Mouse (Mus musculus) midbrain, embryonic 12.5 days (tissue): ENCODE data around the gene Mettl27. TPM values are rescaled to one million over a fixed set of nuclear protein-coding genes. Genes with fewer than 3 reads are reported as not detected.
A peak's percentile ranks its signal among the peaks of the same experiment; 100 is the strongest.

ENCODE experiments used
- ATAC-seq: fragments of 200-750 bp; cut with Nextera tagmentation; 2 replicates; pipeline ENCODE4 v1.8.0; 2017; ENCODE audit warnings: low read depth, moderate TSS enrichment, moderate library complexity; ENCODE audit not compliant: low FRiP score
- H3K27ac ChIP-seq: fragments of 300-500 bp; sonication (generic); replicated peaks from 2 replicates; pipeline ENCODE4 v1.5.1; 2016; ENCODE audit warnings: mild to moderate bottlenecking
- H3K27me3 ChIP-seq: fragments of 300-500 bp; sonication (generic); 2 replicates; pipeline ENCODE4 v1.6.1; 2016; ENCODE audit warnings: mild to moderate bottlenecking
- H3K36me3 ChIP-seq: fragments of 300-500 bp; sonication (generic); 2 replicates; pipeline ENCODE4 v1.6.1; 2016
- H3K4me1 ChIP-seq: fragments of 300-500 bp; sonication (generic); 2 replicates; pipeline ENCODE4 v1.6.1; 2016
- H3K4me2 ChIP-seq: fragments of 300-500 bp; sonication (generic); replicated peaks from 2 replicates; pipeline ENCODE4 v1.6.1; 2016; ENCODE audit warnings: mild to moderate bottlenecking, moderate library complexity
- H3K4me3 ChIP-seq: fragments of 300-500 bp; sonication (generic); 2 replicates; pipeline ENCODE4 v1.5.1; 2016; ENCODE audit warnings: mild to moderate bottlenecking
- H3K9ac ChIP-seq: fragments of 300-500 bp; sonication (generic); replicated peaks from 2 replicates; pipeline ENCODE4 v1.6.1; 2016; ENCODE audit warnings: mild to moderate bottlenecking, moderate library complexity
- H3K9me3 ChIP-seq: fragments of 300-500 bp; sonication (generic); 2 replicates; pipeline ENCODE4 v1.6.1; 2016; ENCODE audit warnings: mild to moderate bottlenecking
- WGBS: fragments of 180-500 bp; shearing (Covaris S2); methylation state at CpG from one replicate; pipeline ENCODE4 v1.1.7; 2016; 5-methylcytosine and 5-hydroxymethylcytosine counted together
- polyA plus RNA-seq: library from polyadenylated mRNA; unstranded; fragments of >200 nt; fragmentation: Nextera tagmentation; extraction: Ambion mirVana; gene quantifications from 2 replicates; pipeline ENCODE4 v1.2.1, GENCODE M21; 2016

Gene Mettl27
- polyA plus RNA-seq, 1 experiment from 2014 or later = 9.5 TPM

DNA sequence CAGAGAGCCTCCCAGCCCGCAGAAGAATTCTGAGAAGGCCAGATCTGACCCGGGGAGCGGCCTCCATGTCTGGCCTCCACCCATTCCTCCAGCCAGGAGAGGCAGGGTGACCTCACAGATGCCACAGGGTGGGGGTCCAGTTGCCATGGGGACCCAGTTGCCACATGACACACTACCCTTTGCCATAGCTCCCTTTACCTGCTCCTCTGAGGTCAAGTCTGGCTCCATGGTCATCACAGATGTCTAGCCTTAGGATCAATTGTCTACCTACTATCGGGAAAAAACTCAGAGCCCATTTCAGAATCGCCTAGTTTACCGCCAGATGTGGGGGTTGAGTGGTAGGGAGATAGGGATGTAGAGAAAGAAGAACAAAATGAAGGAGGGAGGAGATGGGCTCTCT, 25.5 kb upstream of the Mettl27 start, which contains the start of gene Tmem270:
Gene Tmem270 (minus strand): TSS at position 101 of the 400 bp plus-strand sequence.
- no peak within 1 kb of the TSS for H3K9ac ChIP-seq
- H3K4me3 ChIP-seq = no peak within 1 kb of the TSS
- ATAC-seq = no peak
- WGBS = 73% methylated on average over 6 of the region's 6 CpGs
- H3K36me3 ChIP-seq = no peaks in the 10 kb centered on the region
- no peak within 1 kb of the TSS for H3K4me2 ChIP-seq
- H3K27ac ChIP-seq = no peak within 1 kb of the TSS
- no peaks in the 10 kb centered on the region for H3K9me3 ChIP-seq
- no peaks in the 10 kb centered on the region for H3K4me1 ChIP-seq
- no peaks in the 10 kb centered on the region for H3K27me3 ChIP-seq

DNA sequence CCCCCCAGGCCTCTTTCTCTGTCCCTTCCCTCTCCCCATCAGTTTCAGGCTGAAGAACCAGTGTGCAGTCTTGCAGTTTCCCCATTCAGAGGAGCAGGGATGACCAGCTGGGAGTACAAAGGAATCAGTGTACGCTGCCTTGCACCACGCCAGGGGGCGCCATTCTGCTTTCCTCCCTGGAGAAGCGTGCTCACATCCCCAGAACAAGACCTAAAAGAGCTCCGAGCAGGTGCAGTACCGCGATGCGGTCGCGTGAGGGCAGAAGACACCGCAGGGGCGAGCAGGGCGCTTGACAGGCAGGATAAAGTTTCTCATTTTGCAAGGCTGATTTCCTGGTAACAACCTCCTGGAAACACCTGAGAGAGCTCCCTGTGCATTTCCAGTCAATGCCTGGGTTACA, 25.0 kb upstream of the Mettl27 start:
- Histone ChIP-seq H3K4me1 (no peaks in the 10 kb centered on the region), H3K27ac (no peak overlapping the region), H3K9me3 (no peaks in the 10 kb centered on the region), H3K9ac (no peak overlapping the region), H3K4me3 (no peak overlapping the region), H3K27me3 (no peaks in the 10 kb centered on the region), H3K36me3 (no peaks in the 10 kb centered on the region), H3K4me2 (no peak overlapping the region)
- WGBS = 1% methylated on average over 13 of the region's 13 CpGs
- 0 out of 2 replicates have a peak, but pooled peaks have one; percentile 75 for ATAC-seq

DNA sequence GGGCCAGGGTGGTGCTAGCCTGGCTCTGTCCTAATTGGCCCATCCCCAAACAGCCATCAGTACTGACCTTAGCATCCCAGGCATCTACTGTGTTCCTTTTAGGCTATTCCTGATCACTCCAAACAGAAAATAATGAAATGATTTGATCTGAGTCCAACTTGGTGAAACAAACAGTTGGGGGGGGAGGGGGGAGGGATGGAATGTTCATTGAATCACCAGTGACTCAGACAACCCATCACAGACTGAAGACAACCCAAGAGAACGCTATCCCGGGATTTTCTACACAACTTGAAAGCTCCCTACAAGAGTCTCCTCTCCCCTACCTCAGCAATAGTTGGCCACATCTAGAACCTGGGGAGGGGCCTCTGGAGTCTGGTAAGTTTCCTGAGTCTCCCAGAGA, 20.3 kb upstream of the Mettl27 start:
- Histone ChIP-seq H3K9ac (no peak overlapping the region), H3K4me3 (no peak overlapping the region), H3K4me2 (no peak overlapping the region), H3K4me1 (no peaks in the 10 kb centered on the region), H3K27me3 (no peaks in the 10 kb centered on the region), H3K27ac (no peak overlapping the region), H3K36me3 (no peaks in the 10 kb centered on the region), H3K9me3 (no peaks in the 10 kb centered on the region)
- 92% methylated on average over 2 of the region's 2 CpGs for WGBS
- no peak for ATAC-seq

DNA sequence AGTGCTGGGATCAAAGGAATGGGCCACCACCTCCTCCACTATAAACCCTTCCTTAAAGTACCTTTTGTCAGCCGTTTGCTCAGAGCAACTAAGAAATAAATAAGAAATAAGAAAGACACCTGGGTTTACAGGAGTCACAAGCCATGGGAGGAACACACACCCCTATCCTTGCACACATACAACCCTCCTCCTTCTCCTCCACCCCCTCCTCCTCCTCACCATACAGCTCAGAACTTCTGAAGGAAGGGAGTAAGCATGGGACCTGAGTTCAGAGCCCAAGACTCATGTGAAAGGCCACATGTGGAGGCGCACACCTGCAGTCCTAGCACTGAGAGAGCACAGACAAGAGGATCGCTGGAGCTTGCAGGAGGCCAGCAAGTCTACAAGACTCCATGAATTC, 18.8 kb upstream of the Mettl27 start:
- no peaks in the 10 kb centered on the region for H3K36me3 ChIP-seq
- ATAC-seq = no peak
- H3K4me2 ChIP-seq = no peak overlapping the region
- no peak overlapping the region for H3K27ac ChIP-seq
- no peaks in the 10 kb centered on the region for H3K4me1 ChIP-seq
- H3K4me3 ChIP-seq = no peak overlapping the region
- 75% methylated on average over 3 of the region's 3 CpGs for WGBS
- no peaks in the 10 kb centered on the region for H3K27me3 ChIP-seq
- peaks cover 5% of the 10 kb centered on the region; the same call in 1 of the 2 replicates for H3K9me3 ChIP-seq
- H3K9ac ChIP-seq = no peak overlapping the region

DNA sequence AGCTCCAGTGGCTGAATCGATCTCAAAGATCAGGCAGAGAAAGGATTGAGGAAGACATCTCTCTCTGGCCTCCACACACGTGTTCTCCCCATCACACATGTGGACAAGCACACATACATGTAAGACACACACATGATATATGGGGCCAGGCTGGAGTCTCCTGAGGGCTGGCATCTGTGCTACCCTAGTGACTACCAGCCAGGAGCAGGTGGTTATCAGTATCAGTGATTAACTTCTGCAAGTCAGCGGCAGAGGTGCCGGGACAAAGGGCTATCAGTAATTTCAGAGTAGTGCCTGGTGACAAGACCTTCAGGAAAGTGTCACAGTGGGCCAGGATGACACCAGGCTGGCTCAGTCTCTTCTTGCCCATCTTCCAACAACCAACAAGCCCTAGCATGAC, 18.4 kb upstream of the Mettl27 start:
- Histone ChIP-seq H3K27ac (no peak overlapping the region), H3K4me2 (no peak overlapping the region), H3K9ac (no peak overlapping the region), H3K9me3 (peaks cover 5% of the 10 kb centered on the region; the same call in 1 of the 2 replicates), H3K4me3 (no peak overlapping the region), H3K4me1 (no peaks in the 10 kb centered on the region), H3K27me3 (no peaks in the 10 kb centered on the region), H3K36me3 (no peaks in the 10 kb centered on the region)
- WGBS = 86% methylated on average over 4 of the region's 4 CpGs
- ATAC-seq = no peak

DNA sequence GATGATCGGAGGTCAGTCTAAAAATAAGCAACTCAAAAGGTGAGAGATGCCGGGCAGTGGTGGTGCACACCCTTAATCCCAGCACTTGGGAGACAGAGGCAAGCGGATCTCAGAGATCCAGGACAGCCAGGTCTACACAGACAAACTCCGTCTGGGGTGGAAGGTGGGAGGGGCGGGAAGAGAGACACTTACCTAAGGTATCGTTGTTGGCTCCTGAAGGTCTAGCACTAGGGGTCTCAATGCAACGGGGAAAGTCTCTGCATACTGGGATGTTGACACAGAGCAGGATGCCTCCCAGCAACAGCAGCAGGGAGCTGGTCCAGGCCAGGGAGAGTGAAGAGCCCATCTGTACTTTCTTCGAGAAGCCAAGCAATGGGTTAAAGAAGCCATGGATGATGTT, 17.7 kb upstream of the Mettl27 start:
- Histone ChIP-seq H3K4me1 (no peaks in the 10 kb centered on the region), H3K27me3 (no peaks in the 10 kb centered on the region), H3K9ac (no peak overlapping the region), H3K9me3 (peaks cover 5% of the 10 kb centered on the region; the same call in 1 of the 2 replicates), H3K4me2 (no peak overlapping the region), H3K4me3 (no peak overlapping the region), H3K27ac (no peak overlapping the region), H3K36me3 (no peaks in the 10 kb centered on the region)
- WGBS = 82% methylated on average over 8 of the region's 8 CpGs
- no peak for ATAC-seq

DNA sequence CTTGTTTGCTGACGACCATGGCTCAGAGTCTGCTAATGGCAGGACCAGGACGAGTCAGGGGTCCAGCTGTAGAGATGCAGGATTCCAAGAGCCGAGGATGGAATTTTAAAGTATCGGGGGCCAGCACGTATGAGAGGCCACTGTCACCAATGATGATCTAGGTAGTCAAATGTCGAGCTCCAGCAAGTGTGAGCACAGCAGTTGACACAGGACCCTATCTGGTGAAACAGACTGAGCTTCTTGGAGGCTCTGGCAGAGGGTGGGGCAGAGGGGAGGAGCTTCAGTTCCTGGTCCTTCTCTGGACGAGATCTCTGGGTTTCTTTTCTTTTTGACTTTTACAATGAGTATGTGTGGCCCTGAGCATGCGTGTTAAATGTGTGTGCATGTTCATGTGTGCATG, 16.9 kb upstream of the Mettl27 start, which contains the start of gene Cldn13:
Gene Cldn13 (minus strand): TSS at position 216 of the 400 bp plus-strand sequence.
- Histone ChIP-seq H3K27me3 (no peaks in the 10 kb centered on the region), H3K4me1 (no peaks in the 10 kb centered on the region), H3K4me3 (no peak within 1 kb of the TSS), H3K9ac (no peak within 1 kb of the TSS), H3K36me3 (no peaks in the 10 kb centered on the region), H3K27ac (no peak within 1 kb of the TSS), H3K9me3 (peaks cover 5% of the 10 kb centered on the region; the same call in 1 of the 2 replicates), H3K4me2 (no peak within 1 kb of the TSS)
- no peak for ATAC-seq
- 79% methylated on average over 8 of the region's 8 CpGs for WGBS

DNA sequence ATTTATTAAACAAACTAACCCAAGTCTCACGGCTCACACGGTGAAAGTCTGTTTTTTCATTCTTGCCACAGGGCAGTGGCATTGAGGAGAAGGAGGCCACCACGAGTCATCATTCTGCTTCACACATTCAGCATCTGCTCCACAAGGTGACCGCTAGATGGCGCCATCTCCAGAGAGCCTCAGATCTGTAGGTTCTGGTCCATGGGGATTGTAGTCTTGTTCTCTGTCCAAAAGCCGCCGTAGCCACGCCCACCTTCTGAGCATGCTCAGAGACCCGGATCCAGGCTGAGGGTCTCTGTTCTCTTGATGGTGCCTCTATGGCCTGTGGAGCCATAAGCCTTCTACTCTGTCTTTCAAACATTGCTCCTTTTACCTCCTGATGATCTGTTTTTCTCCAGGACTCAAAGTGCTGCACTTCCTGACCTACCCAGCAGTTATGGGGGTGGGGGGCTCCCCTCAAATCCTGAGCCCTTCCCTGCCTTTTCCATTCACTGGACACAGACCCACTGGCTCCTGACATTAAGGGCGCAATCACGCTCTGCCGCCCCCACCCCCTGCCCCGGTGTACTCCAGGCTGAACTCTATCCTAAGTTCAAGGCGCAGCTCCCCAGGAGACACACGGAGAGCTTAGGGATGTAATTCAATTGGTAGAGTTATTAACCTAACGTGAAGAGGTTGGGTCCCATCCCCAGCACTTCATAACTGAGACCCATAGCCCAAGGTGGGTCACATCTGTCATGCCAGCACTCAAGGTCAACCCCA, 13.9 kb upstream of the Mettl27 start:
- Histone ChIP-seq H3K9me3 (peaks cover 5% of the 10 kb centered on the region; the same call in 1 of the 2 replicates), H3K4me1 (no peaks in the 10 kb centered on the region), H3K4me2 (no peak overlapping the region), H3K36me3 (no peaks in the 10 kb centered on the region), H3K27ac (no peak overlapping the region), H3K27me3 (no peaks in the 10 kb centered on the region), H3K4me3 (no peak overlapping the region), H3K9ac (no peak overlapping the region)
- 52% methylated on average over 16 of the region's 16 CpGs for WGBS
- no peak for ATAC-seq

DNA sequence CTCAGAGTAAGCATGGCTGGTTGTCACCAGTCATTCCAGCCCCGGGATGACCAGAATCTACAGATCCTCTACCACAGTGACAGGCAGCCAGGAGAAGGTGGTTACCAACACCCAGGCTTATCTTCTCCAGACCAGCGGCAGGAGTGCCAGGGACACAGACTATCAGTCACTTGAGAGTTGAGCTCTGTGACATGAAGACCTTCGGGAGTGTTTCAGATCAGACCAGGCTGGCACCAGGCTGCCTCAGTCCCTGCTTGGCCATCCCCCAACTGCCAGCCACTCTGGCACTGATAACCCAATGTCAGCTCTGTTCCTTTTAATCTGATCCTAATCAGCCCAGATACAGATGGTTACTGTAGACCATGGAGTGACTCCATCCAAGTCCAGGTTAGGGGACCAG, 13.1 kb upstream of the Mettl27 start:
- Histone ChIP-seq H3K27me3 (no peaks in the 10 kb centered on the region), H3K9me3 (peaks cover 5% of the 10 kb centered on the region; the same call in 1 of the 2 replicates), H3K4me1 (no peaks in the 10 kb centered on the region), H3K36me3 (no peaks in the 10 kb centered on the region), H3K9ac (no peak overlapping the region), H3K4me2 (no peak overlapping the region), H3K4me3 (no peak overlapping the region), H3K27ac (no peak overlapping the region)
- ATAC-seq = no peak
- 96% methylated on average over 3 of the region's 3 CpGs for WGBS

DNA sequence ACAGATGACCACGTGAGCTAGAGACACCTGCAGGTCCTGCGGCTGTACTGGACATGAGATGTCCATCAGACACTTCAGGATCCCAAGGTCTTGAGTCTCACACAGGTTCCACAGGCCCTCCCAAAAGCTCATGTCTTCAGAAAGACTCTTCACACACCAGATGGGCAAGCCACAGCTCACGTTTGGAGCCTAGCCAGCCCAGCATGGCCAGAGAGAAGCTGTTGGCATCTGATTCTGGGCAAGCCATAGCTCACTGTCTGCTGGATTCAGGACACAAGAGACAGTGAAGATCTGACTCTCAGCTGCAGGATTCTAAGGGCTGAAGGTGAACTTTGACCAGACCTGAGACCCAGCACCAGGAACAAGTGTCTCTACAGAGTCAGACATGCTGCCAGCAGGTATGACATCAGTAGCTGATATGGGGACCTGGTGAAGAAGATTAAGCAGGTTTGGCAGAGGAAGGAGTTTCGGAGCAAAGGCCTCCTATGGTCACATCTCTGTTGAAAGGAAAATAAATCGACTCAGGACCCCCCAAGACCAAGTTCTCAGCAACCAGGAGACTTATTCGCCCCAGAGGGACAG, 12.0 kb upstream of the Mettl27 start:
- no peaks in the 10 kb centered on the region for H3K4me1 ChIP-seq
- H3K36me3 ChIP-seq = no peaks in the 10 kb centered on the region
- no peak overlapping the region for H3K27ac ChIP-seq
- no peak overlapping the region for H3K4me2 ChIP-seq
- 71% methylated on average over 6 of the region's 6 CpGs for WGBS
- H3K9me3 ChIP-seq = peaks cover 5% of the 10 kb centered on the region; the same call in 1 of the 2 replicates
- no peak overlapping the region for H3K9ac ChIP-seq
- no peak for ATAC-seq
- H3K4me3 ChIP-seq = no peak overlapping the region
- H3K27me3 ChIP-seq = no peaks in the 10 kb centered on the region

DNA sequence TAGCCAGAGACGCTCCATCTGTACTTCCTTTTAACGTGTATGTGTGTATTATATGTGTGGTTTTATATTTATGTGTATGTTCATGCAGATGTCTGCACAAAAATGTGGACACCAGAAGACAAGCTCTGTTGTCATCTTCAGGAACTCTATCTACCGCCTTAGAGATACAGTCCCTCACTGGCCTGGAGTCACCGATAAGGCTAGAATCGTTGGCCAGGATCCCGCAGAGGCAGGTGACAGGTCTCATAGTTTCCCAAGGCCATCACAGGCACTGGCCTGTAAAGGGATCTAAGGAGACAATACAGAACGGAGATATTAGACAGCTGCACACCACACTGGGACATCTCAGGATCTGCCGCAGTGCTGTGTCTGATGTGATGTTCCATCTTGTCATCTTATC, 11.1 kb upstream of the Mettl27 start:
- no peak for ATAC-seq
- no peak overlapping the region for H3K9ac ChIP-seq
- no peak overlapping the region for H3K4me2 ChIP-seq
- H3K9me3 ChIP-seq = peaks cover 5% of the 10 kb centered on the region; the same call in 1 of the 2 replicates
- H3K4me1 ChIP-seq = no peaks in the 10 kb centered on the region
- H3K27me3 ChIP-seq = no peaks in the 10 kb centered on the region
- no peak overlapping the region for H3K27ac ChIP-seq
- no peaks in the 10 kb centered on the region for H3K36me3 ChIP-seq
- 93% methylated on average over 8 of the region's 8 CpGs for WGBS
- H3K4me3 ChIP-seq = no peak overlapping the region

DNA sequence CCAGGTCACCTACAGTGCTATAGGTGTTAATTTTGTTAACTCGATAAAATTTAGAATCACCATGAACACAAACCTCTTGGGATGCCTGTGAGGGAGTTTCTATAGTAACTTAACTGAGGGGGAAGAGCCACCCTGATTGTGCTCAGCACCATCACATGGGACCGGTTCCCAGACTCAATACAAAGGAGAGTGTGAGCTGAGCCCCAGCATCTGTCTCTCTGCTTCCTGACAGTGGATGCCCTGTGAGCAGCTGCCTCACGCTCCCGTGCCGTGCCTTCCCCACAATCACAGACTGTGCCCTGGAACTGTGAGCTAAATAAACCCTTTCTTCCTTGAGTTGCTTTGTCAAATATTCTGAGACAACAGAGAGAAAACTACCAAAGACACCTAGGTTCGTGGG, 9.0 kb upstream of the Mettl27 start:
- no peaks in the 10 kb centered on the region for H3K27me3 ChIP-seq
- no peak overlapping the region for H3K9ac ChIP-seq
- no peak overlapping the region for H3K4me3 ChIP-seq
- 73% methylated on average over 6 of the region's 6 CpGs for WGBS
- H3K36me3 ChIP-seq = no peaks in the 10 kb centered on the region
- H3K9me3 ChIP-seq = no peaks in the 10 kb centered on the region
- no peaks in the 10 kb centered on the region for H3K4me1 ChIP-seq
- H3K4me2 ChIP-seq = no peak overlapping the region
- ATAC-seq = no peak
- no peak overlapping the region for H3K27ac ChIP-seq
